Mouse (Mus musculus) lung, postnatal 25 days (tissue): ENCODE measurements around the gene Gm36028.

Source experiments
- DNase-seq: peaks from one replicate; pipeline ENCODE4 v3.0.0; 2022; ENCODE audit warnings: low spot score

Gm36028 gene

GRCm38 (mm10) chr16:37861029-37861428, at the start of gene Gm36028:
Gene Gm36028, minus strand, starts transcription at chr16:37861146.
- no peak for DNase-seq

GRCm38 (mm10) chr16:37906456-37906855, 45.5 kb upstream of the Gm36028 start:
- no peak for DNase-seq

- no peak for DNase-seq
Observed at GRCm38 (mm10) chr16:37901318-37901717, 40.4 kb upstream of the Gm36028 start.

- no peak for DNase-seq
Observed at GRCm38 (mm10) chr16:37899357-37899756, 38.4 kb upstream of the Gm36028 start.

- no peak for DNase-seq
Observed at GRCm38 (mm10) chr16:37898790-37899189, 37.8 kb upstream of the Gm36028 start.

GRCm38 (mm10) chr16:37893942-37894341, 33.0 kb upstream of the Gm36028 start:
- no peak for DNase-seq

GRCm38 (mm10) chr16:37893381-37893780, 32.4 kb upstream of the Gm36028 start:
- no peak for DNase-seq

- no peak for DNase-seq
Observed at GRCm38 (mm10) chr16:37892667-37893066, 31.7 kb upstream of the Gm36028 start.

- DNase-seq: no peak
Observed at GRCm38 (mm10) chr16:37888986-37889385, 28.0 kb upstream of the Gm36028 start.

- DNase-seq: no peak
Observed at GRCm38 (mm10) chr16:37881168-37881567, 20.2 kb upstream of the Gm36028 start.

- no peak for DNase-seq
Observed at GRCm38 (mm10) chr16:37879750-37880419, 18.9 kb upstream of the Gm36028 start.

GRCm38 (mm10) chr16:37878951-37879505, 18.1 kb upstream of the Gm36028 start:
- no peak for DNase-seq

GRCm38 (mm10) chr16:37877406-37877805, 16.5 kb upstream of the Gm36028 start:
- no peak for DNase-seq

- DNase-seq: peak; percentile 46
Observed at GRCm38 (mm10) chr16:37874501-37875235, 13.7 kb upstream of the Gm36028 start.

- peak; percentile 59 for DNase-seq
Observed at GRCm38 (mm10) chr16:37871112-37871715, 10.3 kb upstream of the Gm36028 start.

GRCm38 (mm10) chr16:37869470-37870231, 8.7 kb upstream of the Gm36028 start:
- DNase-seq: peak; percentile 29

GRCm38 (mm10) chr16:37868506-37869469, 7.8 kb upstream of the Gm36028 start:
- DNase-seq: peak; percentile 43

GRCm38 (mm10) chr16:37867791-37868505, 7.0 kb upstream of the Gm36028 start, which contains the start of gene Lrrc58:
Gene Lrrc58, plus strand, starts transcription at chr16:37868389.
- DNase-seq: peak; percentile 78

GRCm38 (mm10) chr16:37865841-37866240, 4.9 kb upstream of the Gm36028 start:
- DNase-seq: no peak

- no peak for DNase-seq
Observed at GRCm38 (mm10) chr16:37863876-37864275, 2.9 kb upstream of the Gm36028 start.
